Mouse (Mus musculus) layer of hippocampus, adult 9-11 months (tissue): Measurements from ENCODE around the gene Rnasel.
"Not testable (repeated sequence)": the region's sequence is repeated elsewhere in the genome, so short reads cannot be mapped to it uniquely, and the experiment has no call there.

Source experiments
- DNase-seq: peaks from one replicate; pipeline ENCODE4 v3.0.0; 2022

The Rnasel gene

GRCm38 (mm10) chr1:153737101-153738085 is 11.8 kb upstream of the Rnasel start:
- no peak for DNase-seq

GRCm38 (mm10) chr1:153739437-153740015 is 9.7 kb upstream of the Rnasel start:
- no peak for DNase-seq

GRCm38 (mm10) chr1:153740145-153740544 is 9.1 kb upstream of the Rnasel start, which contains the start of gene Rgs16:
Gene Rgs16 (plus strand): TSS chr1:153740349.
- peak; percentile 48 for DNase-seq

GRCm38 (mm10) chr1:153740775-153741400 is 8.3 kb upstream of the Rnasel start:
- DNase-seq, result no peak

GRCm38 (mm10) chr1:153741551-153742316 is 7.5 kb upstream of the Rnasel start:
- DNase-seq, result no peak

GRCm38 (mm10) chr1:153742374-153743155 is 6.7 kb upstream of the Rnasel start:
- DNase-seq, result peak; percentile 59

- DNase-seq, result no peak
Observed at GRCm38 (mm10) chr1:153746119-153746670, 3.0 kb upstream of the Rnasel start.

- peak; percentile 43 for DNase-seq
Observed at GRCm38 (mm10) chr1:153746728-153747127, 2.5 kb upstream of the Rnasel start.

- no peak for DNase-seq
Observed at GRCm38 (mm10) chr1:153747861-153748530, 1.2 kb upstream of the Rnasel start.

- no peak for DNase-seq
Observed at GRCm38 (mm10) chr1:153748549-153748948, 677 bp upstream of the Rnasel start.

- DNase-seq, result no peak
Observed at GRCm38 (mm10) chr1:153750054-153750453, 828 bp downstream of the Rnasel start.

- no peak for DNase-seq
Observed at GRCm38 (mm10) chr1:153751763-153752301, 2.6 kb downstream of the Rnasel start.

GRCm38 (mm10) chr1:153752521-153752920 is 3.3 kb downstream of the Rnasel start:
- no peak for DNase-seq

- DNase-seq, result no peak
Observed at GRCm38 (mm10) chr1:153753725-153754464, 4.7 kb downstream of the Rnasel start.

- DNase-seq, result no peak
Observed at GRCm38 (mm10) chr1:153764136-153764535, 14.9 kb downstream of the Rnasel start.

- DNase-seq, result no peak
Observed at GRCm38 (mm10) chr1:153766298-153766697, 17.1 kb downstream of the Rnasel start.

GRCm38 (mm10) chr1:153767281-153767680 is 18.1 kb downstream of the Rnasel start:
- no peak for DNase-seq

GRCm38 (mm10) chr1:153768465-153768864 is 19.2 kb downstream of the Rnasel start:
- no peak for DNase-seq

- DNase-seq, result not testable (repeated sequence)
Observed at GRCm38 (mm10) chr1:153769571-153769970, 20.3 kb downstream of the Rnasel start.
